Mouse (Mus musculus): ENCODE data around the gene Tmprss6.
A peak's percentile ranks its signal among the peaks of the same experiment; 100 is the strongest.

Gene Tmprss6

DNA sequence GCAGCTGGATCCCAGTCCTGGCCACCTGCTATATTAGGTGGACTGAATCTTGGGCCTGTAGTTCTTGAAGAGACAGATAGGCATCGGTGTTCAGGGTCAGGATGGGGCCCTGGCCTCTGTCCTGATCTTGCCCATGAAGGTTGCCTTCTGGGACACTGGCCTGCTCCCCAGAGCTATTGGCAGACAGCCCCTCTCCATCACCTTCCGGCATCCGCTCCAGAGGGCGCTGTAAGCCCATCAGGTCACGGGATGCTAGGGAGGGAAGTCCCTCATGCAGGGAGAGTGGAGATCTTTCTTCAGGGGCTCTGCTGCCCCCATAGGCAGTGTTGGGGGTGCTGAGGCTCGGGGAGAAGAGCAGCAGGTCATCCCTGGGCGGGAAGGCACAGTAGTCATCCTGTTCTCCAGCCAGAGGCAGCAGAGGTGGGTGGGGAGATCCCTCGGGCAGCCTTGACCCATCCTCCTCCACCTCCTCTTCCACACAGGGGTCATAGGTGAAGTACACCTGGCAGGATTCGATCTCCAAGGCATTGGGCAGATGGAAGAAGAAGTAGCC, 13.1 kb upstream of the Tmprss6 start:
- DNase-seq = no peak

DNA sequence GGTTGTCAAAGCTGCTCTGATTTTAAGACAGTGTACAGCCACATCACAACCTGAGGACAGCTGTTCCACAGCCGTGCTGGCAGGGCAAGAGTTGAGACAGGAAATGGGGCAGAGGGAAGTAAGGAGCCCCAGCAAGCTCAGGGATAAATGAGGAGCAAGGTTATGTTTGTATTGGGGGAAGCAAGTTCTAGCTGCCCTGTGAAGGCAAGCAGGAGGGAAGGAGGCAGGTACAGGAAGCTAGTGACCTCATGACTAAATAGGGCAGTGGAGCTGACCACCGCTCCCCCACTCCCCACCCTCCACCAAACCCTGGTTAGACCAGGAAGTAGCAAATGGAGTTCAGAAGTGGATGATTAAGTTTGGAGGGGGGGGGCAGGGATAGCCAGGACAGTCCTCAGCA, 12.6 kb upstream of the Tmprss6 start:
- DNase-seq = no peak

DNA sequence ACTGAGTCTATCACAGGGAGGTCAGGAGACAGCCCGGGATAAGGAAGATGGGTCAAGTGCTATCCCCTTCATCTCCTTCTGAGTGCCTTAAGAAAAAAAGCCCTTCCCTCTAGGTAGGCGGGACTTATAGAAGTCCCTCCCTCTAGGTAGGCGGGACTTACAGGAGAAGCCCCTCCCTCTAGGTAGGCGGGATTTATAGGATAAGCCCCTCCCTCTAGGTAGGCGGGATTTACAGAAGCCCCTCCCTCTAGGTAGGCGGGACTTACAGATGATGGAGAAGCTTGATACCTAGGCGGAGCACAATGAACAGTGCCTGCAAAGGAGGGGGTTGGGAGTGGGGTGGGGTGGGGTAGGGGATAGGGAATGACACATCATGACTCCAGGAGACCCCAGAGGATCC, 11.7 kb upstream of the Tmprss6 start:
- no peak for DNase-seq

DNA sequence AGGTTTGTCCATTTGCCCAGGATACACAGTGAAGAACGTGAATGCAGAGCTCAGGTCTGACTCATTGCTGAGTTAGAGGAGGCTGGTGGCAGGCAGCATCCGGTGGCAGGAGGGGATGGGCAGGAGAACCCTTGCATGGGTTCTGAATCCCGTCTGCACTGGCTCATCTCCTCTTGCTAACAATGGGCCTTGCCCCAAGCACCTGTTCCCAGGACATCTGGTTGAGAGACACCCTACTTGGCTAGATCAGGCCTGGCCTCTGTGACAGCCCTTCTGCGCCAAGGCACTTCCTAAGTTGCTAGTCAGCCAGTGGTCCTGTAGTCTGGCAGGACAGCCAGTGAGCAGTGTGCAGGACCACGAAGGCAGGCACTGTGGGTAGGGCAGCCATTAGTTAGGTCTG, 11.0 kb upstream of the Tmprss6 start:
- DNase-seq = no peak

DNA sequence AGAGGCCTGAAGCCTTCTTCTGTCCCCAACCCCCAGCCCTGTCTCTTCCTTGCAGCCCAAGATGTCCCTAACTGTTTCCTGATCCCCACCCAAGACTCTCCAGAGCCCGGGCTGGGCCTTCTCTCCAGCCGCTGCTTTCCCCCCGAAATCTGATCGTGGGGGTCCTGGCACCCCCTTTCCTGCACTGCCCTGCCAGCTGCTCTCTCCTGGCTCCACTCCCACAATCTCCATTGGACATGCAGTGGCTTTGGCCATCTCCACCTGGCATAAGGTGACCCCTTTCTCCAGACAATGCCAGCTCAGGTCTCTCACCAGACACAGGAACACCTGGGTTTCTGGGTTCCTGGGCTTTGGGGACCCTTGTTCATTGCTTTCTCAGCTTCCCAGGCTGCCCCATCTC, 9.6 kb upstream of the Tmprss6 start:
- no peak for DNase-seq

DNA sequence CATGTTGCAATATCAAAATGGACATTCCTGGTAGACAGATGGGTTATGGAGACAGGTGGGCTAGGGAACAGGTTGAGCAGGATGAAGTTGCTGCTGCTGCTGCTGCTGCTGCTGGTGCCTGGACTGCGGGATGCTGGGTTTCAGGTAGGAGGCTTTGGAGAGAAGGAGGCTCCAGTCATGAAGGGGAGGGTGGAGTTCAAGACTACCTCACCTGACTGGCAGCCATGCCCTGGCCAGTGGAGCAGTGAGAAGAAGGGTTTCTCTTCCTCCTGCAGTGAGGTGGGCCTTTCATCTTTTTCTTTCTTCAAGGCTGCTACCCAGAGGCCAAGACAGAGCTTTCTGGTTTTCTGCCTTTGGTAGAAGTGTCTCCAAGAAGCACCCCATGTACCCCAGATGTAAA, 8.4 kb upstream of the Tmprss6 start:
- DNase-seq = no peak

DNA sequence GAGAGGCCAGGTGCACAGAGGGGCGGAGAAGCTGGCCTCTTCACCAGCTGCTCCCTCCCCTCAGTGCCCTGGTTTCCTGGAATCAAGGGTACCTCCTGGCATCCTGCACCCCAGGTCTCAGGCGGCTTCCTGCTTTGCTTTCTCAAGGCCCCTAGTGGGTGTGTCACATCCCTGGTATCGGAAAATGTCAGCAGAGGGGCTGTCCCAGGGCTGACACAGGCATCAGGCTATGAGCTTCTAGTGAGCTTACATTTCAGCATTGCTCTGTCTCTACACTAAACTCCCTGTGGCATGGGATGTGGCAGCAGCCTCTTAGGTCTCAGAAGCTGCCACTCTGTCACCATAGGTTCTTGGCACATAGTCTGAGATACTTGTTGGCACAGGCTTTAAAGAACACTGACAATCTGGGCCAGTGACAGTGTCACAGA, 7.2 kb upstream of the Tmprss6 start:
- no peak for DNase-seq

DNA sequence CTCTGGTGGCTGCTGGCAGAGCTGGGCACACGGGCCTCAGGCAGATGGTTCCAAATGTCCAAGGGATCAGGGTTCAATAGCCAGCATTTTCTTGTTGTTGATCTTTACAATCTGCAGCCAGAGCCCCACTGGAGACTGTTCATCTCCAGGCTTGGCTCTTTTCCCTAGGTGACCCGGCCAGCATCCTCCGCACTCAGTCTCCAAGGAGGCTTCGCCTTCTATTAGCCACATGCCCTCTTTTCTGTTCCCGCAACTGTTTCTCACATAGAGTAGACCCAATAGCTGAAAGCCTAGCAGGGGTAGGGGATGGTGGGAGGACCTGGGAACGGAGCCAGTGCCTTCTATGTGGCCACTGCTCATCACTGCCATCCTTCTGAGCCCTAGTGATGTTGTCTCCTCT, 5.0 kb upstream of the Tmprss6 start:
- no peak for DNase-seq

DNA sequence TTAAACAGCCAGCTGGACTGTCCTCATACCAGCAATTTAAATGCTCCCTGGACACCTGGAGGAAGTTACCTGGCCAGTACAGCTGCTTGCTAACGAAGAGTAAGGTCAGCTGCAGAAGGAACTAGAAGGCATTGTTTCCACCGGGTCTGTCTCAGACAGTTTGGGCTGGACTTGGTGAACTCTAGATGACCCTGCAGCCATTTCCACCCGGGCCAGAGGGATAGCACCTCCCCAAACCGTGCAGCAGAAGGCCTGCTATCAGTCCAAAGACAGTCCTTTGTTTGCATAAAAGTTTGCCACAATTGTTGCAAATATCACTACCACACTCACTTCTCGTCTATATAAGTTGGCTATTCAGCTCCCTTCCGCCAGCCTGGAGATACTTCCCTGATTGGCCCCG, 3.5 kb upstream of the Tmprss6 start:
- DNase-seq = no peak

DNA sequence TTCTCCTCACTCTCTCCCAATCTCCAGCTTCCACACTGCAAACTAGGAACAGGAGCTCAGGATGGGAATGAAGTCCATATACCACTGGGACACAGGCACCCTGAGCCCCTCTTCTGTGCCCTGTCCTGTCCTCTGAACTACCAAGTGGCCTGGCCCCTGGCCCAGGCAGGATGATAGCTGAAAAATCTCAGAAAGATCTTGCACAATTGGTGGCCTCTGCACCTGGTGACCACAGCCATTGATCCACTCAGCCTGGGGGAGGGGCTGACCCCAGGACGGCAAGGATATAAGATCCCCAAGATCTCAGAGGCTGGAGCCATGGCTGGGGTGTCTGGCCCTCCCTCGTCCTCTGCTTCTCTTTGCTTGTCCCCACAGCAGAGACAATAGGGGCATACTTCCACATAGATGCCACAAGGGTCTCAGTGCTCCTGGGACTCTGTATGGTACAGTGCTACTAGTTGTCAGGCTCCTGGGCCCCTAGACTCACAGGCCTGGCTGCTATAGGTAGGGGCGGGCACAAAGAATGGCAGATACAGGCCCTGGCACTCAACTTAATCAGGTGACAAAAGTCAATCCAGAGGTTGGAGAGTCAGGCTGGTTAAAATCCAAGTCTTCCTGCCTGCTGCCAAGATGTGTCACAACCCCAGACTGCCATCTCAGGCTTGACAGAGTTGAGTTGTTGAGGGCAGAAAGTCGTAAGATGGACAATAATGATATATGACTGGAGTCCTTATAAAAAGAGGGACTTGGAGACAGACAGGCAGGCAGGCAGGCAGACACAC, 2.3 kb upstream of the Tmprss6 start:
- DNase-seq = no peak

DNA sequence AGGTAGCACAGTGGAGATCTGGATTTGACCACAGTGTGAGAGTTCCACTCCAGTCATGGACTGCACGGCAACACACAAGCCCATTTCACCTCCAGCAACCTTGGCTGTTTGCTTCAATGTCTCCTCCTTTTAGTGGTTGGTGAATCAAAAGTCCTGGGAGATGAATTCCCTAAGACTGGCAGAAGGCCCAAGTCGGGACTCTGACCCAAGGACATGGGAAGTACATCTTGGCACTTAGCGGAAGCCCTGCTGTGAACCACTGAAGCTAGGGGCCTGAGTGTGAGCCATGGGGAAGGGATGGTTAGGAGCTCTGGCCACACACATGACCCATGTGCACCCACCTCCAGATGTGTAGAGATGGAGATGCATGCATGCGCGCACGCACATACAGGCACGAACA, 864 bp downstream of the Tmprss6 start:
- DNase-seq = no peak

DNA sequence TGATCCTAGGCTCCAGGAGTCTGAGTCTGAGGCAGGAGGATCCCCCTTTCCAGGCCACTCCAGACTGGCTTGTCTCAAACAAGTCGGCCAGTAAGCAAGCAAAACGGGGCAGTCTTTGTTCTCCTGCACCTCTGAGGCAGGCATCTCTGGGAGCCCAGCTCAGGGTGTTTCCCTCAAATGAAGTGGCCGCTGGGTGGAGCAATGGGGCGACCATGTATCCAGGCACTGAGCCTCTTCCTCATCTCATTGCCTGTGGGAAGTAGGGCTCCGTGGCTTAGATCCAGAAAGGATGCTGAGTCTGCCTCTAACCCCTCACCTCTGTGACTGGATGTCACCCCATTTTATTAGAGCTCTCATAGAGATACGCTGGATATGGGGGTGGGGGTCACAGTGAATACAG, 1.6 kb downstream of the Tmprss6 start:
- DNase-seq = no peak

DNA sequence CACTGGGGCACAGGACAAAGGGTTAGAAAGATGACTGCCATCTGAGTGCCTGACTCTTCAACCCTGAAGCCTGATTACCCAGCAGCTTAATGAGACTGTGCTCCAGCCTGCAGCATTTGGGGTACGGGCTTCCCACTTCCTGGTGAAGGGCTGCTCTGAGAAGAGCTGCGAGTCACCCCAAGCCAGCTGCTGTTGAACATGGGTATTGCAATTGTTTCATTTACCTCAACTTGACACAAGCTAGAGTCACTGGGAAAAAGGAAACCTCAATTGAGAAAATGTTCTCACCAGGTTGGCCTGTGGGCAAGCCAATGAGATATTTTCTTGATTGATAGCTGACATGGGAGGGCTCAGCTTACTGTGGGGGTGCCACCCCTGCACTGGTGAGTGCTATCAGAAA, 5.5 kb downstream of the Tmprss6 start:
- no peak for DNase-seq

DNA sequence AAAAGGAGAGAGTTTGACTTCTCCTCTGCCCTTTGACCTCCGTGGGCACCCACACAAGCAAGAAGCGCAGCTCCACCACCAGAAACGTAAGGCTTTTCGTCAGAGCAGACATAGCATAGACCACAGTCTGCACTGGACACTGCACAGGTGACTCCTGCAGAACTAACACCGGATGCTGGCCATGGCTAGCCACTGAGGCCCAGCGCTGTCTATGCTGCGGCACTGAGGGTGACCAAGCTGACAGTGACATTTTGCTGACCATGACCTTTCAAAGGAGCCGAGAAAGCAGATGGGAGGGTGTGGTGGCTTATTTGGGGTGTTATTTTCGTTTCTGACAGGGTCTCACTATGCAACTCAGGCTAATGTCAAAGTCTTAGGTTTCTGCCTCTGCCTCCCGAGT, 11.2 kb downstream of the Tmprss6 start:
- DNase-seq = no peak

DNA sequence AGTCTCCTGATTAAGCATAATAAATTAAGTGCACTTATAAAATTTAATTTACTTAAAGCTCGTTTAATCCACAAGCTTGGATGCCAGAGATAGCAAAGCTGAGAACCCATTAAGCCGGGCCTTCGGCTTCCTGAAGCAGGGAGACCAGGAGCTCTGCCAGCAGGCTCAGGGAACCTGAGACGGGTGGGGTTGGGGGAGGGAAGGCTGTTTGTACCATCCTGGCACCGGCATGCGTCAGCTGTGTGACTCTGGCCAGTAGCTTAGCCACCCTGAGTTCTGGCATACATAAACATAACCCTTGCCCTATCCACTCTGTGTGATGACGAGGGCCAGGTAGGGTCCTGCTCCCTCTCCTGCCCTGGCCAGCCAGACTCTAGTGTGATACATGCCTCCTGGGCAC, 12.4 kb downstream of the Tmprss6 start:
- DNase-seq = no peak

DNA sequence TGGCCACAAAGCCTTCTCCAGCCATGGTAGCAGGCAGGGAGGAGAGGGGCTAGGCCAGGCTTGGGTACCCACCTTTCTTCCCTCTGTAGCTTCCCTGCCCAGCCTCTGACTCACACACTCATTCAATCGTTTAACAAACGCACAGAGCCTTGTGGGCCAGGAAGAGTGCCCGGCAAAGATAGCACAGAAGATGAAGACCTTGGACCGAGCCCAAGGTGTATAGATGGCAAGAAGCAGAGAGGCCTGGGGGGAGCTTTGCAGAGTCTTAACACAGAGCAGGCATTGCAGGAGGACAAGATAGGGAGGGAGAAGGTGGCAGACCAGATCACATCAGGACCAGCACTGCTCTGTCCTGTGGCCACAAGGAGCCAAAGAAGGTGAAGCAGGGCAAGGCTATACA, 13.3 kb downstream of the Tmprss6 start:
- no peak for DNase-seq

DNA sequence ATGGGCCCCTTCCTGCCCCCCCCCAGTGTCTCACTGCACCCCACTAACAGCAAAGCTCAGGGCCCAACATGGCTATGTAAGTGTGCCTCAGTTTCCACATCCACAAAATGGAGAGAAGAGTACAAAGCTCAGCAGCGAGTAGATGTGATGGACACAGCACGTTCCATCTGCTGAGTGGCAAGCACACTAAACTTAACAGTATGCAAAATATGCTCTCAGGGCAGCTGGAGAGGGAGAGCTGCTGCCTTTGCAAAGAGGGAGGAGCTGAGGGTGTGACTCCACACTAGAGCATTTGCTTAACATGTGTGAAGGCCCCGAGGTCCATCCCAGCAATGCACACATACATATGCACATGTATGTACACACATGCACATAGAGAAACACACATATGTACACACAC, 15.5 kb downstream of the Tmprss6 start:
- no peak for DNase-seq

DNA sequence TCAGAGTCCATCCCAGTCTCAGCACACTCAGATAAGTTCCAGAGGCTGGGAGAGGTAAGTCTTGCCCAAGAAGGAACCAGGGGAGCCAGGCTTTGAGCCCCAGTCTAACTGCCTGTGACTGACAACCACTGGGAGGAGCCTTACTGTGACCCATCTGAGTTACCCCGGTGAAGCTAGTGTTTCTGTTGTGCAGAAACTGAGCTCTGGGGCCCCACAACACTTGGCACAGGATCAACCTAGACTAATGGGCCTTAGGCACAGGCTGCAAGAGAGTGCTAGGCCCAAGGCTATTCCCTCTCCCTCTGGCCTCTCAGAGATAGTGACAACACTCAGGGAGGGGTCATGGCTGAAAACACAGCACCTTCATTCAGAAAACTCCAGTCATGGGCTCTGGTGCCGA, 17.2 kb downstream of the Tmprss6 start:
- no peak for DNase-seq

DNA sequence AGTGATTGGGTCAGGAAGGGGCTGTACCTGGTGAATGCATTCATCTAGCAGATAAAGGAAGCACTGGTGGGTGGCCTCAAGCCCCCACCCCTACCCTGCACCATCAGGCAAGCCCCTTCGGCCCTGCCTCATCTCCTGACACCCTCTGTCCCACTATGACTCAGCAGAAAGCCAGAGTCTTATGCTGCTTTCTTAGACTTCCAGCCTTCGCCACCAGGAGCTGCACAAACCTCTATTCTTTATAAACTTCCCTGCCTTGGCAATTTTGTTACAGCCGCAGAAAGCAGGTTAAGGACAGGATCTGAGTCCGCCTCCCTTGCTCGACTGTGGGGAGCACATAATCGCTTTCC, 18.0 kb downstream of the Tmprss6 start:
- no peak for DNase-seq

DNA sequence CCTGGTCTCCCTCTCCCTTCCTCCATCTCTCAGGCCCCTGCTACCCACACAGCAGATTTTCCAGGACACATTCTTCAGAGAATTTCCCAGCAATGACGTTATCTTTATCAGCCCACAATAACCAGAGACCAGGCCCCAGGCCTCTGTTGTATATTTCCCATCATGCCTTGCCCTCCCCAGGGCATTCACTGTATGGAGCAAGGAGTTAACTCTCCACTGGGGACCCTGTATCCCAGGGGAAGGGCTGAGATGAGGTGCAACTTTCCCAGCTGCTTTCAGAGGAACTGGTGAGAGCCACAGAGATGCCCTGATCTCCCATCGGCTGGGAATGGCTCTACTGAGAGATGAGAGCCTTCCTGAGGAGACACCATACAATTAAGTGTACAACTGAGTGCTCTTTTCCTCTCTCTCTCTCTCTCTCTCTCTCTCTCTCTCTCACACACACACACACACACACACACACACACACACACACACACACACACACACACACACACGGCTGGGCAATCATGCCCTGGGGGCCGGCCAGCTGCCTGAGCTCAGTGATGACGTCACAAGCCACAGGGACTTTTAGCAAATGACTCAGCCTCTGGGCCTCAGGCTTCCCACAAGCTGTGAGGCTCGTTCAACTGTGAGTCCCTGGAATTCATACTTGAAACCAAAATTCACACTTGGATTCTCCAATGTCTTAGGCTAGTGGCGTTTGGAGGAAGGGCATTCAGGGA, 18.6 kb downstream of the Tmprss6 start:
- DNase-seq = no peak

DNA sequence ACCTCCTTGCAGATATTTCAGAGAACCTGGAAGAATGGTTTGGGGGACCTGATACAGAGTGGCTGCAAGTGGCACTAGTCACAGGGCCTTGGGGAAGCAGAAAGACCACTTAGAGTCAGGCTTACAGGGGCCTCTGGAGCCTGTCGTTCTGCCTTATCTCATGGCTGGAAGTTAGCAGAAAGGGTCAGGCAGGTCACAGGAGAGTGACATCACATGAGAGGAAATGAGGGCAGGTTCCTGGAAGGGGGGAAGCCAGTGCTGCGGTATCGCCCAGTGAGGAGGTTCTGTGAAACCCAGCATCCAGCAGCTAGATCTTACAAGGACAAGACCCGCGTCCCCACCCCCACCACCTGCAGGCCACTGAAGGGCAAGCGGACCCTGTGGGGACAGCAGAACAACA, 19.3 kb downstream of the Tmprss6 start:
- DNase-seq = no peak

DNA sequence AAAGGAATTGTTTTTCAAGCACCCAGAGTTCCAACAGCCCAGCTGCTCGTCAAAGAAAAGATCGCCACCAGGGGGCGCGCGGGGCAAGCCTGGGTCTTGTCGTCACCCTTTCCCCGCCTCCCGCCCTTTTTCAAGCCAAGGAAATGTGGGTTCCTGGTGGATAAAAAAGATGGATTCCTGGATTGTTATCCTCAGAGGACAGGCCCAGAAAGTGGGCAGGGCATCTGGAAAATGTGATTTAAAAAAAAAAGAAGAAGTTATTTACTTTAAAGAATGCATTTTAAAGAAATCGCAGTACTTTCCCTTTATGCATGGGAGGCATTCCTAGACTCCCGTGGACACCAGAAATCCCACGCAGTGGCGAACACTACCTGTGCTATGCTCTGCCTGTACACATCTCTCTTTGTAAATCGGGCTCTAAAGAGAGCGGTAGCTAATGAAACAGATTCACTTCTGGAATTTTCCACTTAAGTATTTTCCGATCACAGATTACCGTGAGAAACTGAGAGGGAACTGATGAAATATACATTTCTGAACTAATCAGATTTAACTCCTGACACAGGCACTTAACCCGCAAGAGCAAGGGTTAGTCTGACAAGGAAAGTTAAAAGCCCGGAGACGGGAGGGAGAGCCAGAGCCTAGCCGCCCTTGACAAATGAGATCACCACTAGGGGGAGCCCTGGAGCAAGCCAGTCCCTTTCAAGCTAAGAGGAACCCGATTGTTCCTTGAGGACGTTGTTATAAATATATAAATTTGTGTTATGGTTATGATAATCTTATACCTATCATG, 20.5 kb downstream of the Tmprss6 start:
- peak; percentile 88 for DNase-seq

DNA sequence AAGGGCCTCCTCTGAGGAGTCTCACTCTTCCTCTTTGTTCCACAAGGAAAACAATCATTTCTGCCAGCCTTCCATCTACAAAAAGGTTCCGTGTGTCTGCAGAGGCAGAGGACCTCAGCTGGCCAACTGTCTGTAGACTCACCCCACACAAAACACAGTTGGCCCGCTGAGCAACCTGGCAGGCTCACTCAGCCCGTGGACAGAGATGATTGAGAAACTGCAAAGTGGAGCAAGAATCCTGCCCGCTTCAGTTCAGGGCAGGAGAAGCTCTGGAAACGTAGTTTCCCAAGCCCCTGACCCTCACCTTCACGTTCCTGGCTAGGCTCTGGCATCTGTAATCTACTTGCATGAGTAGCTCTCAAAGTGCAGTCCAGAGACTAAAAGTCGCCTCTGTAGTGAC, 21.3 kb downstream of the Tmprss6 start:
- no peak for DNase-seq

DNA sequence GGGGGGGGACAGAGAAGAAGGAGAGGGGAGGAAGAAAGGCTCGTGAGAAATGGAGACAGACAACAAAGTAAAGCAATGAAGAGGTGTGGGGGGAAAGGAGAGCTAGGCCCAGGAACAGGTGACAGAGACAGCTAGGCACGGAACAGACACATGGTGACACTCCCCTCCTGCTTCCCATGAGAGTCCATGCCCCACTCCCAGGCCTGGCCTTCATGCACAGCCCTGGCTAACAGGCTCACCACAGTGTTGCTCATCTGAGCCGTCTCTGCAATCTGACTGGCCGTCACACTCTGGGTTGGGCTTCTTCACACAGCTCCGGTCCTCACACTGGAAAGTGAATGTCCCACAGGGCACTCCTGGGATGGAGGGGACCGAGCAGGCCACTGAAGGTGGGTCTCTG, 24.6 kb downstream of the Tmprss6 start:
- no peak for DNase-seq

Data from kidney, adult 11 months (tissue).